Mouse (Mus musculus) liver, adult 2 months (tissue): ENCODE measurements at regions not wholly inside any gene's neighbourhood (a gene's known extent, or its start where the extent isn't known, plus 50 kb on each side); places are given as distances from the start of the nearest gene placed in this dataset.

Source experiments
- CTCF ChIP-seq: fragments of 200-500 bp; IDR thresholded peaks from 2 replicates; pipeline ENCODE4 v1.5.1; 2011; ENCODE audit warnings: low read depth, low read length, control low read depth
- POLR2A ChIP-seq: fragments of 200-500 bp; IDR thresholded peaks from 2 replicates; pipeline ENCODE4 v1.6.1; 2011; ENCODE audit warnings: low read length, control low read depth; ENCODE audit not compliant: insufficient read depth; ENCODE audit errors: extremely low read depth

DNA sequence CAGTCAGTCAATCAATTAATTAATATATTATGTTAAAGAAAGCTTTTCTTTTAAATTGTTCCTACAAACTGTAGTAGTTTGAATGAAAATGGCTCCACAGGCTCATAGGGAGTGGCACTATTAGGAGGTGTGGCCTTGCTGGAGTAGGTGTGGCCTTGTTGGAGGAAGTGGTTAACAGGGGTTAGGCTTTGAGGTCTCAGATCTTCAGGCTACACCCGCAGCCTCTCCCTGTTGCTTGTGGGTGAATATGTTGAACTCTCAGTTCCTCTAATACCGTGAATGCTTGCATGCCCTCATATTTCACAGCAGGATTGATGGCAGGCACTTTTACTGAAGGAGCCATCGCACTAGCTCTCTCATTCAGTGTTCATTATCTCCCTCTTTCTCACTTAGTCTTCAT lies 349.6 kb downstream of the Gpd2 start:
- TF ChIP-seq POLR2A (no peak), CTCF (no peak)
